Comparison of ENCODE assay signal across 17 mouse cellular contexts in the genomic region with DNA sequence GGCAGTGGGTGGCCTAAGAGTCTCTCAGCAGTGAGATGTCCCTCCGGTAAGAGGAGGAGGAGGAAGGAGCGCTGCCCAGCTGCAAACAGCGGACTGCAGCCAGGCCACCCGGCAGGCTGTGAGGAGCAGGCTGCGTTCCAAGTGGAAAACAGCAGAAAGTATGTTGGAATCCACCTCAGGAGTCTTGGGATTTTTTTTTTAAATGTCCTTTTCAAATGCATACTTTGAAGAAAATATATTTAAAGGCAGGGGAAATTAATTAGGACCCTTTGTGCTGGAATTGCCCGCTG. TPM values are rescaled to one million over a fixed set of nuclear protein-coding genes. Genes with fewer than 3 reads are reported as not detected.
A peak's percentile ranks its signal among the peaks of the same experiment; 100 is the strongest.
DNase-seq lines count a peak whose midpoint lies in the region; ATAC-seq lines count a peak whose summit lies in the region.
"Had no signal": no experiment of that assay in that cellular context is flagged by ENCODE, and none has a peak within 500 bp of the region (broad histone marks: within the 10 kb centered on the region; RNA-seq: fewer than 3 reads in every experiment).

No protein-coding gene starts in this region.

- H3K4me3 ChIP-seq in heart, embryonic 12.5 days: no peak overlapping the region
- H3K4me3 ChIP-seq in lung, embryonic 15.5 days: no peak overlapping the region
- H3K4me3 ChIP-seq in embryonic facial prominence, embryonic 15.5 days (replicated peaks): no peak overlapping the region
- H3K4me3 ChIP-seq in limb, embryonic 10.5 days: no peak overlapping the region
- H3K4me3 ChIP-seq in neural tube, embryonic 15.5 days (replicated peaks): no peak overlapping the region
- no peak overlapping the region for H3K4me3 ChIP-seq in midbrain, embryonic 16.5 days (ENCODE audit: low read depth, low read length)
- H3K4me3 ChIP-seq: forebrain, embryonic 13.5 days; hindbrain, embryonic 10.5 days; midbrain, embryonic 12.5 days had no signal

- H3K4me2 ChIP-seq in heart, embryonic 12.5 days: no peak overlapping the region
- H3K4me2 ChIP-seq in lung, embryonic 15.5 days: no peak overlapping the region
- peak overlapping the region; percentile 23; the same call in 1 of the 2 replicates for H3K4me2 ChIP-seq in embryonic facial prominence, embryonic 15.5 days (replicated peaks)
- no peak overlapping the region for H3K4me2 ChIP-seq in neural tube, embryonic 15.5 days
- no peak overlapping the region for H3K4me2 ChIP-seq in midbrain, embryonic 16.5 days (ENCODE audit: low read length)
- H3K4me2 ChIP-seq: forebrain, embryonic 13.5 days; midbrain, embryonic 12.5 days had no signal

- H3K9me3 ChIP-seq in heart, embryonic 12.5 days (replicated peaks): peaks cover 15% of the 10 kb centered on the region
- H3K9me3 ChIP-seq in lung, embryonic 15.5 days: no peaks in the 10 kb centered on the region
- no peaks in the 10 kb centered on the region for H3K9me3 ChIP-seq in embryonic facial prominence, embryonic 15.5 days (replicated peaks)
- H3K9me3 ChIP-seq in limb, embryonic 10.5 days (replicated peaks): no peaks in the 10 kb centered on the region
- no peaks in the 10 kb centered on the region for H3K9me3 ChIP-seq in neural tube, embryonic 15.5 days (replicated peaks)
- no peaks in the 10 kb centered on the region for H3K9me3 ChIP-seq in midbrain, embryonic 16.5 days (replicated peaks; ENCODE audit: control insufficient read depth, low read length, poor library complexity, severe bottlenecking)
- H3K9me3 ChIP-seq: forebrain, embryonic 13.5 days; midbrain, embryonic 12.5 days had no signal

- ATAC-seq in heart, embryonic 12.5 days (ENCODE audit: insufficient number of reproducible peaks, low FRiP score): no peak
- ATAC-seq in lung, embryonic 15.5 days (ENCODE audit: borderline replicate concordance, extremely low read depth, low FRiP score, low TSS enrichment): no peak
- no peak for ATAC-seq in embryonic facial prominence, embryonic 15.5 days (ENCODE audit: insufficient number of reproducible peaks, low FRiP score, low TSS enrichment, low read depth)
- no peak for ATAC-seq in neural tube, embryonic 15.5 days (ENCODE audit: low FRiP score)
- ATAC-seq in midbrain, embryonic 16.5 days: no peak
- ATAC-seq: activated CD4-positive, CD25-positive, alpha-beta regulatory T cell, adult 4 months; forebrain, embryonic 13.5 days had no signal

- 69% methylated on average over 6 of the region's 6 CpGs for WGBS in heart, embryonic 12.5 days
- 45% methylated on average over 6 of the region's 6 CpGs for WGBS in lung, embryonic 15.5 days
- WGBS in embryonic facial prominence, embryonic 15.5 days: 38% methylated on average over 6 of the region's 6 CpGs
- 88% methylated on average over 6 of the region's 6 CpGs for WGBS in limb, embryonic 10.5 days
- 83% methylated on average over 6 of the region's 6 CpGs for WGBS in neural tube, embryonic 15.5 days
- 78% methylated on average over 6 of the region's 6 CpGs for WGBS in midbrain, embryonic 16.5 days

- H3K4me1 ChIP-seq in heart, embryonic 12.5 days (replicated peaks): peaks cover 4% of the 10 kb centered on the region; the same call in 1 of the 2 replicates
- H3K4me1 ChIP-seq in lung, embryonic 15.5 days: peaks cover 9% of the 10 kb centered on the region
- H3K4me1 ChIP-seq in embryonic facial prominence, embryonic 15.5 days: peaks cover 23% of the 10 kb centered on the region
- 0 out of 2 replicates have a peak, but pooled peaks cover 4% of the 10 kb centered on the region for H3K4me1 ChIP-seq in limb, embryonic 10.5 days
- H3K4me1 ChIP-seq in neural tube, embryonic 15.5 days: peaks cover 5% of the 10 kb centered on the region; the same call in 1 of the 2 replicates
- no peaks in the 10 kb centered on the region for H3K4me1 ChIP-seq in midbrain, embryonic 16.5 days (ENCODE audit: control insufficient read depth, insufficient read depth, low read length)
- H3K4me1 ChIP-seq: forebrain, embryonic 13.5 days; midbrain, embryonic 12.5 days had no signal

- no peaks in the 10 kb centered on the region for H3K36me3 ChIP-seq in heart, embryonic 12.5 days
- no peaks in the 10 kb centered on the region for H3K36me3 ChIP-seq in lung, embryonic 15.5 days
- H3K36me3 ChIP-seq in embryonic facial prominence, embryonic 15.5 days: no peaks in the 10 kb centered on the region
- no peaks in the 10 kb centered on the region for H3K36me3 ChIP-seq in limb, embryonic 10.5 days
- no peaks in the 10 kb centered on the region for H3K36me3 ChIP-seq in neural tube, embryonic 15.5 days
- no peaks in the 10 kb centered on the region for H3K36me3 ChIP-seq in midbrain, embryonic 16.5 days (ENCODE audit: control insufficient read depth, insufficient read depth, low read length)
- H3K36me3 ChIP-seq: hindbrain, embryonic 10.5 days; midbrain, embryonic 12.5 days had no signal

- no peak overlapping the region for H3K27ac ChIP-seq in heart, embryonic 12.5 days (ENCODE audit: poor library complexity, severe bottlenecking)
- H3K27ac ChIP-seq in lung, embryonic 15.5 days: peak overlapping the region; percentile 15; the same call in 1 of the 2 replicates
- peak overlapping the region; percentile 73 for H3K27ac ChIP-seq in embryonic facial prominence, embryonic 15.5 days (replicated peaks)
- H3K27ac ChIP-seq in limb, embryonic 10.5 days: no peak overlapping the region
- H3K27ac ChIP-seq in neural tube, embryonic 15.5 days (replicated peaks): no peak overlapping the region
- no peak overlapping the region for H3K27ac ChIP-seq in midbrain, embryonic 16.5 days (ENCODE audit: low read length)
- H3K27ac ChIP-seq: forebrain, embryonic 13.5 days; hindbrain, embryonic 10.5 days; midbrain, embryonic 12.5 days had no signal

- 0 out of 2 replicates have a peak overlapping the region, but pooled peaks have one; percentile 5 for H3K9ac ChIP-seq in heart, embryonic 12.5 days
- no peak overlapping the region for H3K9ac ChIP-seq in lung, embryonic 15.5 days
- no peak overlapping the region for H3K9ac ChIP-seq in embryonic facial prominence, embryonic 15.5 days
- H3K9ac ChIP-seq in neural tube, embryonic 15.5 days (replicated peaks): no peak overlapping the region
- H3K9ac ChIP-seq in midbrain, embryonic 16.5 days (ENCODE audit: low read depth, low read length): no peak overlapping the region
- H3K9ac ChIP-seq: forebrain, embryonic 13.5 days; midbrain, embryonic 12.5 days had no signal

- no peak for DNase-seq in heart, adult 8-10 months (ENCODE audit: low spot score)
- no peak for DNase-seq in lung, postnatal 25 days (ENCODE audit: low spot score)
- DNase-seq in limb, embryonic 10.5 days (ENCODE audit: low spot score): peak; percentile 1
- DNase-seq: adrenal gland, postnatal 25 days; cerebellum, adult 9-11 months; kidney, adult 18-20 months; lung, adult 18-20 months; thymus, adult 18-20 months had no signal

- no peaks in the 10 kb centered on the region for H3K27me3 ChIP-seq in heart, embryonic 12.5 days (replicated peaks)
- no peaks in the 10 kb centered on the region for H3K27me3 ChIP-seq in lung, embryonic 15.5 days
- no peaks in the 10 kb centered on the region for H3K27me3 ChIP-seq in embryonic facial prominence, embryonic 15.5 days
- no peaks in the 10 kb centered on the region for H3K27me3 ChIP-seq in limb, embryonic 10.5 days (ENCODE audit: low read depth, poor library complexity, severe bottlenecking)
- no peaks in the 10 kb centered on the region for H3K27me3 ChIP-seq in neural tube, embryonic 15.5 days (replicated peaks)
- no peaks in the 10 kb centered on the region for H3K27me3 ChIP-seq in midbrain, embryonic 16.5 days (ENCODE audit: control insufficient read depth, insufficient read depth, low read depth, low read length)
- H3K27me3 ChIP-seq: forebrain, embryonic 13.5 days; midbrain, embryonic 12.5 days had no signal

RNA-seq across cellular contexts. Expression of a gene that starts 54.3 kb away (rescaled TPM):
- polyA plus RNA-seq in heart, embryonic 12.5 days (2016; fragmentation: Nextera tagmentation; extraction: Ambion mirVana): 5.8 and 6.0 TPM in 2 replicates
- total RNA-seq in heart, adult 8-10 months (2022): 10 to 100 TPM in 2 of 4 experiments, 1 to 10 TPM in 2; 8.6 to 12.9 (median 10.1) TPM
- 20.5 and 22.8 TPM in 2 replicates for polyA plus RNA-seq in lung, embryonic 15.5 days (2015; fragmentation: Nextera tagmentation; extraction: Ambion mirVana)
- polyA plus RNA-seq in embryonic facial prominence, embryonic 15.5 days (2015; fragmentation: Nextera tagmentation; extraction: Ambion mirVana): 9.5 and 10.3 TPM in 2 replicates
- 5.6 and 6.2 TPM in 2 replicates for polyA plus RNA-seq in limb, embryonic 10.5 days (2016; fragmentation: Nextera tagmentation; extraction: Ambion mirVana)
- 34.3 and 38.2 TPM in 2 replicates for polyA plus RNA-seq in neural tube, embryonic 15.5 days (2015; fragmentation: Nextera tagmentation; extraction: Ambion mirVana)
- polyA plus RNA-seq in midbrain, embryonic 16.5 days (2015; fragmentation: Nextera tagmentation; extraction: Ambion mirVana): 32.0 and 33.4 TPM in 2 replicates

Comparison
In these comparisons a context has a peak if more than half of its experiments do, and no peak if none do; other contexts are left out.
1. H3K27ac ChIP-seq: peak in lung, embryonic 15.5 days (single experiment) and embryonic facial prominence, embryonic 15.5 days (single experiment); none in heart, embryonic 12.5 days (single experiment), limb, embryonic 10.5 days (single experiment), neural tube, embryonic 15.5 days (single experiment) and midbrain, embryonic 16.5 days (single experiment).